9 mouse cellular contexts compared by ENCODE assay signal in genomic region chr2:91470055-91470647, GRCm38 (mm10). TPM values are rescaled to one million over a fixed set of nuclear protein-coding genes. Genes with fewer than 3 reads are reported as not detected.
A peak's percentile ranks its signal among the peaks of the same experiment; 100 is the strongest.
DNase-seq lines count a peak whose midpoint lies in the region; ATAC-seq and TF ChIP-seq lines count a peak whose summit lies in the region.
"Had no signal": no experiment of that assay in that cellular context is flagged by ENCODE, and none has a peak within 500 bp of the region (broad histone marks: within the 10 kb centered on the region; RNA-seq: fewer than 3 reads in every experiment).

No protein-coding gene starts in this region.

- peak in 1 of 2 experiments; percentile 58 for DNase-seq in cerebellum, adult 2 months
- DNase-seq in cerebellum, postnatal 36 days: no peak
- peak; percentile 70 to 75 for DNase-seq in layer of hippocampus, postnatal 36 days
- no peak for DNase-seq in adrenal gland, adult 8-10 months
- DNase-seq in kidney, adult 9 months: no peak
- DNase-seq in thymus, postnatal 25 days: no peak

- no peaks in the 10 kb centered on the region for H3K27me3 ChIP-seq in cerebellum, adult 2 months (ENCODE audit: control insufficient read depth, insufficient read depth, low read length)
- no peaks in the 10 kb centered on the region for H3K27me3 ChIP-seq in forebrain, embryonic 12.5 days
- H3K27me3 ChIP-seq in neural tube, embryonic 13.5 days: no peaks in the 10 kb centered on the region
- H3K27me3 ChIP-seq: embryonic facial prominence, embryonic 15.5 days had no signal

- H3K4me1 ChIP-seq in cerebellum, adult 2 months (ENCODE audit: control insufficient read depth, insufficient read depth, low read length): no peaks in the 10 kb centered on the region; the same call in 1 of the 2 replicates
- peaks cover 29% of the 10 kb centered on the region for H3K4me1 ChIP-seq in forebrain, embryonic 12.5 days
- peaks cover 33% of the 10 kb centered on the region for H3K4me1 ChIP-seq in neural tube, embryonic 13.5 days (replicated peaks)

- TF ChIP-seq POLR2A in cerebellum, adult 2 months (IDR thresholded peaks at IDR 0.05; ENCODE audit: borderline replicate concordance, insufficient read depth, low read length): no peak

- no peak overlapping the region for H3K4me3 ChIP-seq in cerebellum, adult 2 months (replicated peaks; ENCODE audit: insufficient read depth, low read depth, low read length)
- H3K4me3 ChIP-seq in forebrain, embryonic 12.5 days (replicated peaks): no peak overlapping the region
- no peak overlapping the region for H3K4me3 ChIP-seq in neural tube, embryonic 13.5 days
- H3K4me3 ChIP-seq: embryonic facial prominence, embryonic 15.5 days had no signal

- H3K9ac ChIP-seq in forebrain, embryonic 12.5 days: no peak overlapping the region; the same call in 1 of the 2 replicates
- H3K9ac ChIP-seq in neural tube, embryonic 13.5 days: no peak overlapping the region
- H3K9ac ChIP-seq: embryonic facial prominence, embryonic 15.5 days had no signal

- TF ChIP-seq CTCF in cerebellum, adult 2 months (IDR thresholded peaks at IDR 0.05; ENCODE audit: borderline replicate concordance, insufficient read depth, low read depth, low read length): no peak

- H3K36me3 ChIP-seq in forebrain, embryonic 12.5 days (replicated peaks): peaks cover 36% of the 10 kb centered on the region
- 0 out of 2 replicates have a peak, but pooled peaks cover 8% of the 10 kb centered on the region for H3K36me3 ChIP-seq in neural tube, embryonic 13.5 days

- peak; percentile 79 for ATAC-seq in forebrain, embryonic 12.5 days (ENCODE audit: low FRiP score)
- peak; percentile 49; the same call in 1 of the 2 replicates for ATAC-seq in neural tube, embryonic 13.5 days (ENCODE audit: low read depth)

- H3K9me3 ChIP-seq in forebrain, embryonic 12.5 days: no peaks in the 10 kb centered on the region
- H3K9me3 ChIP-seq in neural tube, embryonic 13.5 days: no peaks in the 10 kb centered on the region
- H3K9me3 ChIP-seq: embryonic facial prominence, embryonic 15.5 days had no signal

- WGBS in cerebellum, adult 2 months: 43% methylated on average over 7 of the region's 7 CpGs
- 15% methylated on average over 7 of the region's 7 CpGs for WGBS in forebrain, embryonic 12.5 days
- 11% methylated on average over 7 of the region's 7 CpGs for WGBS in neural tube, embryonic 13.5 days

- H3K4me2 ChIP-seq in forebrain, embryonic 12.5 days: 0 out of 2 replicates have a peak overlapping the region, but pooled peaks have one; percentile 8
- H3K4me2 ChIP-seq in neural tube, embryonic 13.5 days: no peak overlapping the region
- H3K4me2 ChIP-seq: embryonic facial prominence, embryonic 15.5 days had no signal

- H3K27ac ChIP-seq in cerebellum, adult 2 months (ENCODE audit: insufficient read depth, low read length): peak overlapping the region; percentile 56; the same call in 1 of the 2 replicates
- H3K27ac ChIP-seq in forebrain, embryonic 12.5 days: peak overlapping the region; percentile 53
- no peak overlapping the region; the same call in 1 of the 2 replicates for H3K27ac ChIP-seq in neural tube, embryonic 13.5 days (replicated peaks)
- H3K27ac ChIP-seq: embryonic facial prominence, embryonic 15.5 days had no signal

RNA-seq across cellular contexts. Expression of gene Lrp4, which starts 12.8 kb away (rescaled TPM):
- 5.5 and 5.9 TPM in 2 replicates for polyA plus RNA-seq in cerebellum, adult 2 months (2012; rRNA removed)
- 9.1 and 9.5 TPM in 2 replicates for polyA plus RNA-seq in forebrain, embryonic 12.5 days (2016; fragmentation: Nextera tagmentation; extraction: Ambion mirVana)
- 10 to 100 TPM; 29.6 to 36.7 TPM for total RNA-seq in layer of hippocampus, postnatal 36 days (2021)
- polyA plus RNA-seq in neural tube, embryonic 13.5 days (2015; fragmentation: Nextera tagmentation; extraction: Ambion mirVana): 5.1 and 5.8 TPM in 2 replicates
- 10 to 100 TPM in 2 of 4 experiments, 1 to 10 TPM in 2; 6.3 to 11.2 (median 9.5) TPM for total RNA-seq in adrenal gland, adult 8-10 months (2022)

RNA-seq across cellular contexts. Expression of gene 1110051M20Rik, which starts 25.6 kb away (rescaled TPM):
- polyA plus RNA-seq in cerebellum, adult 2 months (2012; rRNA removed): 103 and 106 TPM in 2 replicates
- 110 and 114 TPM in 2 replicates for polyA plus RNA-seq in forebrain, embryonic 12.5 days (2016; fragmentation: Nextera tagmentation; extraction: Ambion mirVana)
- 100 to 1,000 TPM; 121 to 130 TPM for total RNA-seq in layer of hippocampus, postnatal 36 days (2021)
- 124 and 130 TPM in 2 replicates for polyA plus RNA-seq in neural tube, embryonic 13.5 days (2015; fragmentation: Nextera tagmentation; extraction: Ambion mirVana)
- total RNA-seq in adrenal gland, adult 8-10 months (2022): 10 to 100 TPM; 17.8 to 35.6 (median 28.3) TPM

RNA-seq across cellular contexts. Expression of gene Ckap5, which starts 56.4 kb away (rescaled TPM):
- polyA plus RNA-seq in cerebellum, adult 2 months (2012; rRNA removed): 97.8 and 121 TPM in 2 replicates
- 174 and 179 TPM in 2 replicates for polyA plus RNA-seq in forebrain, embryonic 12.5 days (2016; fragmentation: Nextera tagmentation; extraction: Ambion mirVana)
- total RNA-seq in layer of hippocampus, postnatal 36 days (2021): 100 to 1,000 TPM; 119 to 125 TPM
- 102 and 113 TPM in 2 replicates for polyA plus RNA-seq in neural tube, embryonic 13.5 days (2015; fragmentation: Nextera tagmentation; extraction: Ambion mirVana)
- 10 to 100 TPM; 38.7 to 58.2 (median 51.2) TPM for total RNA-seq in adrenal gland, adult 8-10 months (2022)

Comparison
In these comparisons a context has a peak if more than half of its experiments do, and no peak if none do; other contexts are left out.
1. DNase-seq: peak in layer of hippocampus, postnatal 36 days (2 of 2); none in cerebellum, postnatal 36 days (0 of 2), adrenal gland, adult 8-10 months (single experiment), kidney, adult 9 months (single experiment) and thymus, postnatal 25 days (single experiment).